Mouse (Mus musculus) kidney, embryonic 15.5 days (tissue): ENCODE results near the gene Scarf2. TPM values are rescaled to one million over a fixed set of nuclear protein-coding genes. Genes with fewer than 3 reads are reported as not detected.

ENCODE experiments used
- ATAC-seq: fragments of 200-750 bp; cut with Nextera tagmentation; replicated peaks from 2 replicates; pipeline ENCODE4 v1.8.0; 2017; ENCODE audit warnings: moderate TSS enrichment; ENCODE audit not compliant: low FRiP score
- H3K27ac ChIP-seq: fragments of 300-500 bp; sonication (generic); 2 replicates; pipeline ENCODE4 v1.5.1; 2015; ENCODE audit warnings: mild to moderate bottlenecking, inconsistent platforms
- H3K27me3 ChIP-seq: fragments of 300-500 bp; sonication (generic); 2 replicates; pipeline ENCODE4 v1.6.1; 2015; ENCODE audit warnings: inconsistent platforms
- H3K36me3 ChIP-seq: fragments of 300-500 bp; sonication (generic); 2 replicates; pipeline ENCODE4 v1.6.1; 2015; ENCODE audit warnings: inconsistent platforms
- H3K4me1 ChIP-seq: fragments of 300-500 bp; sonication (generic); 2 replicates; pipeline ENCODE4 v1.6.1; 2015; ENCODE audit warnings: inconsistent platforms
- H3K4me2 ChIP-seq: fragments of 300-500 bp; sonication (generic); 2 replicates; pipeline ENCODE4 v1.6.1; 2015; ENCODE audit warnings: moderate library complexity, mild to moderate bottlenecking, inconsistent platforms
- H3K4me3 ChIP-seq: fragments of 300-500 bp; sonication (generic); replicated peaks from 2 replicates; pipeline ENCODE4 v1.5.1; 2015; ENCODE audit warnings: mild to moderate bottlenecking, inconsistent platforms
- H3K9ac ChIP-seq: fragments of 300-500 bp; sonication (generic); 2 replicates; pipeline ENCODE4 v1.6.1; 2015; ENCODE audit warnings: mild to moderate bottlenecking, inconsistent platforms
- H3K9me3 ChIP-seq: fragments of 300-500 bp; sonication (generic); replicated peaks from 2 replicates; pipeline ENCODE4 v1.6.1; 2016; ENCODE audit warnings: inconsistent platforms
- WGBS: fragments of 180-500 bp; shearing (Covaris S2); methylation state at CpG from one replicate; pipeline ENCODE4 v1.1.7; 2015; ENCODE audit warnings: mixed read lengths; 5-methylcytosine and 5-hydroxymethylcytosine counted together
- polyA plus RNA-seq: library from polyadenylated mRNA; unstranded; fragments of >200 nt; fragmentation: Nextera tagmentation; extraction: Ambion mirVana; gene quantifications from 2 replicates; pipeline ENCODE4 v1.2.1, GENCODE M21; 2015

Gene Scarf2
- polyA plus RNA-seq, 1 experiment from 2014 or later: 12.3 TPM

DNA sequence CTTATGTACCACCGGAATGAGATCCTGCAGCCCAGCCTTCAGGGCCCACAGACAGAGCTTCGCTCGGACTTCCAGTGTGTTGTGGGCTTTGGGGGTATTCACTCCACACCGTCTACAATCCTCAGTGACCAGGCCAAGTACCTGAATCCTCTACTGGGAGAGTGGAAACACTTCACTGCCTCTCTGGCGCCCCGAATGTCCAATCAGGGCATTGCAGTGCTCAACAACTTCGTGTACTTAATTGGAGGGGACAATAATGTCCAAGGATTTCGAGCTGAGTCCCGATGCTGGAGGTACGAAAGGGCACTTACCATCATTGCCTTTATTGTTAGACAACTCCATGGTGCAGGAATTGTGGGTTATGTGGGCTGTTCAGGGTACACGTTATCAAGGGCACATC, 20.3 kb upstream of the Scarf2 start:
- no peak overlapping the region for H3K9ac ChIP-seq
- H3K4me2 ChIP-seq: no peak overlapping the region
- no peak overlapping the region for H3K4me3 ChIP-seq
- 67% methylated on average over 11 of the region's 11 CpGs for WGBS
- no peaks in the 10 kb centered on the region for H3K4me1 ChIP-seq
- peaks cover 85% of the 10 kb centered on the region for H3K36me3 ChIP-seq
- no peak overlapping the region for H3K27ac ChIP-seq
- no peak for ATAC-seq
- no peaks in the 10 kb centered on the region for H3K9me3 ChIP-seq
- no peaks in the 10 kb centered on the region for H3K27me3 ChIP-seq

- H3K36me3 ChIP-seq: peaks cover 85% of the 10 kb centered on the region
- H3K4me1 ChIP-seq: no peaks in the 10 kb centered on the region
- H3K4me2 ChIP-seq: no peak overlapping the region
- H3K9ac ChIP-seq: no peak overlapping the region
- no peak overlapping the region for H3K27ac ChIP-seq
- no peak for ATAC-seq
- no peak overlapping the region for H3K4me3 ChIP-seq
- no peaks in the 10 kb centered on the region for H3K27me3 ChIP-seq
- WGBS: 74% methylated on average over 4 of the region's 4 CpGs
- H3K9me3 ChIP-seq: no peaks in the 10 kb centered on the region
These were observed 18.9 kb upstream of the Scarf2 start for GRCm38 (mm10) chr16:17778223-17778622.

- Histone ChIP-seq H3K9ac (no peak overlapping the region), H3K4me1 (no peaks in the 10 kb centered on the region), H3K27ac (no peak overlapping the region), H3K4me3 (no peak overlapping the region), H3K4me2 (no peak overlapping the region), H3K36me3 (peaks cover 87% of the 10 kb centered on the region), H3K27me3 (no peaks in the 10 kb centered on the region), H3K9me3 (no peaks in the 10 kb centered on the region)
- ATAC-seq: no peak
- WGBS: 77% methylated on average over 1 of the region's 1 CpGs
These were observed 17.4 kb upstream of the Scarf2 start for GRCm38 (mm10) chr16:17779692-17780091.

DNA sequence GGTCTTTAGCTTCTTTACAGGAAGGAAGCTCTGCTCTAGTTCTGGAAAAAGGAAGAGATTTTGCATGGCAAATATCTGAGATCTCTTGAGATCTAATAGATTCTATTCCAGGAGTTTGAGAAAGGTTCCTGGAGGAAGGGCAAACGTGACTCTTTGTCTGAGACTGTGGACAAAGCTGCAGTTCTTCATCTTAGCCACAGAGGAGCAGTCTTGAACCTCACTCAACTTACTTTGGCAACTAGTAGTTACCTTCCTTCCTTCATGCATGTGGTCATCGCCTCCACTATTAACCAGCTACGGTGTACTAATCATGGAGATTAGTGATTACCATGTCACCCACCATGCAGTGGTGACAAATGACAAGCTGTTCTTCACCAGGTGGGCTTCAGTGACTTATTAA, 11.7 kb upstream of the Scarf2 start:
- ATAC-seq: no peak
- no peak overlapping the region for H3K4me3 ChIP-seq
- no peak overlapping the region for H3K9ac ChIP-seq
- no peak overlapping the region for H3K4me2 ChIP-seq
- H3K4me1 ChIP-seq: no peaks in the 10 kb centered on the region
- H3K27ac ChIP-seq: no peak overlapping the region
- WGBS: 64% methylated on average over 3 of the region's 3 CpGs
- H3K36me3 ChIP-seq: peaks cover 90% of the 10 kb centered on the region
- H3K9me3 ChIP-seq: no peaks in the 10 kb centered on the region
- no peaks in the 10 kb centered on the region for H3K27me3 ChIP-seq

DNA sequence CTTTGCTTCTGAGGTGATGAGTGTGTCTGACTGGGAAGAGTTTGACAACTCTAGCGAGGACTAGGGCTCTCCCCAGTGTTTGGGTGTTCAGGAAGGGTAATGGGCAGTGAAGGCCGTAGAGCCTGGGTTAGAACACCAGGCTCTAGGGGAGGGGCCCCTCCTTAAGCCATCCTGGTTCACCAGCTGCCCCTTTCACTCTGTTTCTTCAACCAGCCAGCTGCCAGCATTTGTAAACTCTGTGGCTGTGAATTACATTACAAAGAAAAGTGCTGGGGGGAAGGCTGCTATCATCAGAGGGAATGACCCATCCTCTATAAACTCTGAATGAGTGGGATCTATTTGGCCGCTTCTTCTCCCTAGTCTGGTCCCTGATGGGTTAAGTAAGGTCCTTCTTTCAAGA, 4.4 kb upstream of the Scarf2 start:
- Histone ChIP-seq H3K27me3 (peaks cover 20% of the 10 kb centered on the region), H3K36me3 (peaks cover 63% of the 10 kb centered on the region), H3K9ac (no peak overlapping the region), H3K4me1 (peaks cover 18% of the 10 kb centered on the region), H3K4me2 (no peak overlapping the region), H3K9me3 (no peaks in the 10 kb centered on the region), H3K4me3 (no peak overlapping the region), H3K27ac (no peak overlapping the region)
- no peak for ATAC-seq
- 61% methylated on average over 3 of the region's 3 CpGs for WGBS

DNA sequence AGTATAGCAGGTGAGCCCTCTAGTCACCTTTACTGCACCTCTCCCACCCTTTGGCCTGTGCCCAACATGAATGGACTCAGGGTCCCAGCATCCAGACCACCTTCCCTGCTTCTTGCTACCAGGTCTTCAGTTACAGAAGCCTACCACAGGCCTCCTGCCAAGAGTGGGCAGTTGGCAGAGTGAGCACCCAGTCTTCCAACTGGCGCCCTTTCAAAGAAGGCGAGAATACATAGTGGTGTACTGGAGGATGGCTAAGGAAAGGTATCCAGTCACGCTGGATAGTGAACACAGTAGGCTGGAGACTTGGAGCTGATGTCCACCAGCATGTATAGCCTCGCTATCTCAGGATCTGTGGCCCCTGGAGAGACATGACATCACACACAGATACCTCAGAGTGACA, 3.0 kb upstream of the Scarf2 start:
- H3K9me3 ChIP-seq: no peaks in the 10 kb centered on the region
- H3K36me3 ChIP-seq: peaks cover 52% of the 10 kb centered on the region
- H3K27ac ChIP-seq: no peak overlapping the region
- no peak overlapping the region for H3K9ac ChIP-seq
- no peak overlapping the region for H3K4me2 ChIP-seq
- peaks cover 32% of the 10 kb centered on the region for H3K27me3 ChIP-seq
- WGBS: 91% methylated on average over 4 of the region's 4 CpGs
- no peak overlapping the region for H3K4me3 ChIP-seq
- no peak for ATAC-seq
- H3K4me1 ChIP-seq: peaks cover 31% of the 10 kb centered on the region

GRCm38 (mm10) chr16:17795643-17796042, 1.4 kb upstream of the Scarf2 start:
- Histone ChIP-seq H3K4me2 (no peak overlapping the region), H3K4me1 (peaks cover 45% of the 10 kb centered on the region), H3K27ac (no peak overlapping the region), H3K9me3 (no peaks in the 10 kb centered on the region), H3K9ac (no peak overlapping the region), H3K36me3 (peaks cover 37% of the 10 kb centered on the region), H3K27me3 (peaks cover 46% of the 10 kb centered on the region), H3K4me3 (no peak overlapping the region)
- ATAC-seq: no peak
- WGBS: 77% methylated on average over 5 of the region's 5 CpGs

DNA sequence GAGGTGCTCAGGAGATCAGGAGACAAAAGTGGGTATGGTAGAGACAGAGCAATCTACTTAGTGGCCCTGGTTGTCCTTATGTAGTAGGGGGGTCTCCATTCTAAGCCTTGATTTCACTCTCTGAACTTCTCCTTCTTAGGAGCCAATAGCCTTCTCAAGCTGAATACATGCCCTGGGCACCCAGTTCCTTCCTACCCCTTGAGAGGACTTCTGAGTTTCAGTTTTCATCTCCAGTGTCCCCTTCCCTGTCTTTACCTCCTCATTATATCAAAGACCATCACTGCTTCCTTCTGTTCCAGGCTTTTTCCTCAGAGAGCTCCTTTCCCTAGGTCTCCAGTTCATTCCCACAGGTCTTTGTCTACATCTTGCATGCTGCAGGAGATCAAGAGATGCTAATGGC, 563 bp upstream of the Scarf2 start:
- H3K27me3 ChIP-seq: peaks cover 55% of the 10 kb centered on the region
- H3K36me3 ChIP-seq: peaks cover 29% of the 10 kb centered on the region
- H3K9ac ChIP-seq: peak overlapping the region; percentile 65; the same call in 1 of the 2 replicates
- no peak for ATAC-seq
- peaks cover 54% of the 10 kb centered on the region for H3K4me1 ChIP-seq
- H3K4me2 ChIP-seq: peak overlapping the region; percentile 87
- H3K27ac ChIP-seq: peak overlapping the region; percentile 90
- peak overlapping the region; percentile 58 for H3K4me3 ChIP-seq
- no peaks in the 10 kb centered on the region for H3K9me3 ChIP-seq

DNA sequence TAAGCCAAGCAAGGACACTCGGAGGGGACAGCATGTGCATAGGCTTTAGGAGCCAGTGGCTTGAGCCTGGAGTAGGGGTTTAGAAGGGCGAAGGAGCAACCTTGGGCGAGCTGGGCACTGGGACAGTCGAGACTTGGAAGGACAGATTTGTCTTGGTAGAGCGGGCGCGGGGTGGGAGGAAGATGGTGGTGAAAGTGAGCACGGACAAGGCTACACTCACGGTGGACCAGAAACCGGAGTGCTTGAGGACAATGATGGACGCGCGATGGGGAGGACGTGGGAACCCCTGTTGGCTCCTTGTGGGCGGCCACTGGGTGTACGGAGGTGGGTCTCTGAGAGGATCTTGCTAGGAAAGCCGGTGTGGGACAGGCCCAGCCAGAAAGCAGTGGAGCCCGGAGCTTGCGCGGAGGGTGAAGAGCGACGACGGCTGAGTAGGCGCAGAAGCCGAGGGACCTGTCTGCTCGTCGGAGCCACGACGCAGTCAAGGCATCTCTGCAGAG, 780 bp downstream of the Scarf2 start:
- Histone ChIP-seq H3K4me3 (peak overlapping the region; percentile 58), H3K36me3 (peaks cover 15% of the 10 kb centered on the region), H3K27me3 (peaks cover 69% of the 10 kb centered on the region), H3K4me2 (peak overlapping the region; percentile 87), H3K9ac (peak overlapping the region; percentile 65), H3K27ac (peak overlapping the region; percentile 90), H3K9me3 (no peaks in the 10 kb centered on the region), H3K4me1 (peaks cover 67% of the 10 kb centered on the region)
- ATAC-seq: peak; percentile 42
- WGBS: 4% methylated on average over 29 of the region's 29 CpGs

DNA sequence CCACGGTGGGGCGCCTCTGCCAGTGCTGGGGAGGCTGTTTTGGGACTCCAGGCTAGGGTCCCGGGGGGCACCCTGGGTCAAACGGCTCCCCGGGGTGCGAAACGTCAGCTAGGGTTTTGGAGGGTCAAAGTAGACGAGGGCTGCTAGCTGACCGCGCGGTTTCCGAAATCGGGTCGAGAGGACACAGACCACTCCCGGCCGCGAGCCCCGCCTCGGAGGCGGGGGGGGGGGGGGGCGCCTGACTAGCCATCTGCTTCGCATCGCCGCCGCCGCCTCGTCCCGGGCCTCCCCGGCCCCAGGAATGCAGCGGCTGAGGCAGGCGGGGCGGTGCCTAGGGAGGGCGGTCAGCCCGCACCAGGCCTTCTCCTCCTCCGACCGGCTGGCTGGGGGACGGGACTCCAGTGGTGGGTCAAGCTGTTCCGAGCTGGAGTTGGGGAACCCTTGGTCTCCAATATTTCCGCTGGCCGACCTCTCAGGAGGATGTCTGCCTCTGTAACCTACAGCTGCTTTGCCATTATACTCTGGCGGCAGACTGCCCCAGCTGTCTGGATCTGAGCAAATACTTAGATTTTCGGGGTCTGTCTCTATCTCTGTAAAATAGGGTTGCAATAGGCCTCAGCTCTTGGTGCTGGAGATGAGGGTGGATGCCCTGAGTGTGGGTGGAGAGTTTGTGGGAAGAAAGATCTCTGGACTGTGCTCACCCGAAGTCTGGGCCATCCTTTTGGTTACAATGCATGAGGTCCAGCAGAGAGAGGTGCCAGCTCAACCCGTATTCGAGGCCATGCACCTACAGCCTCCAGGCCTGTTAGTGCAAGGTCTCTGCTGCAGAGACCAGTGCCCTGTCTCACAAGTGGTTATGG, 1.5 kb downstream of the Scarf2 start:
- H3K27me3 ChIP-seq: peaks cover 75% of the 10 kb centered on the region
- H3K9ac ChIP-seq: peak overlapping the region; percentile 65
- ATAC-seq: peak; percentile 61
- peak overlapping the region; percentile 90 for H3K27ac ChIP-seq
- WGBS: 3% methylated on average over 35 of the region's 45 CpGs
- H3K36me3 ChIP-seq: peaks cover 11% of the 10 kb centered on the region
- H3K4me2 ChIP-seq: peak overlapping the region; percentile 87
- H3K4me1 ChIP-seq: peaks cover 74% of the 10 kb centered on the region
- H3K4me3 ChIP-seq: peak overlapping the region; percentile 58
- H3K9me3 ChIP-seq: no peaks in the 10 kb centered on the region

DNA sequence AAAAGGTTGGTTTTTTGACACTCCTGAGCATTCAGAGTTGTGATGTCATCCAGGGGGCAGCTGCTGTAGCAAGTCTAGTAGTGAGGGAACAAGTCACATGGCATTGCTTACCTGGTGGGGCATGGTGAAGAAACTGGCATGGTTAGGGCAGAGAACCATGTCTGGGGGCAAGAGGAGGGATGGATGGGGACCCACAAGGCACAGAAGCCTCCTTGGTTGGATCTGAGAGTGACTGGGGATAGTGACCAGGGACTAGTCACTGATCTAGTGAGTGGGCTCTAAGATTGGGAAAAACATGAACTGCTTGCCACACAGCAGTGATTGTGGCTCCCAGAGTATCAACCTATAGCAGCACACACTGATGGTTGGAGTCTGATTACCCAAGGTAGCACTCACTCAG, 2.5 kb downstream of the Scarf2 start:
- Histone ChIP-seq H3K36me3 (peaks cover 5% of the 10 kb centered on the region; the same call in 1 of the 2 replicates), H3K9me3 (no peaks in the 10 kb centered on the region), H3K27ac (no peak overlapping the region), H3K4me2 (peak overlapping the region; percentile 87), H3K9ac (0 out of 2 replicates have a peak overlapping the region, but pooled peaks have one; percentile 65), H3K4me1 (peaks cover 85% of the 10 kb centered on the region), H3K27me3 (peaks cover 86% of the 10 kb centered on the region), H3K4me3 (peak overlapping the region; percentile 58)
- no peak for ATAC-seq

DNA sequence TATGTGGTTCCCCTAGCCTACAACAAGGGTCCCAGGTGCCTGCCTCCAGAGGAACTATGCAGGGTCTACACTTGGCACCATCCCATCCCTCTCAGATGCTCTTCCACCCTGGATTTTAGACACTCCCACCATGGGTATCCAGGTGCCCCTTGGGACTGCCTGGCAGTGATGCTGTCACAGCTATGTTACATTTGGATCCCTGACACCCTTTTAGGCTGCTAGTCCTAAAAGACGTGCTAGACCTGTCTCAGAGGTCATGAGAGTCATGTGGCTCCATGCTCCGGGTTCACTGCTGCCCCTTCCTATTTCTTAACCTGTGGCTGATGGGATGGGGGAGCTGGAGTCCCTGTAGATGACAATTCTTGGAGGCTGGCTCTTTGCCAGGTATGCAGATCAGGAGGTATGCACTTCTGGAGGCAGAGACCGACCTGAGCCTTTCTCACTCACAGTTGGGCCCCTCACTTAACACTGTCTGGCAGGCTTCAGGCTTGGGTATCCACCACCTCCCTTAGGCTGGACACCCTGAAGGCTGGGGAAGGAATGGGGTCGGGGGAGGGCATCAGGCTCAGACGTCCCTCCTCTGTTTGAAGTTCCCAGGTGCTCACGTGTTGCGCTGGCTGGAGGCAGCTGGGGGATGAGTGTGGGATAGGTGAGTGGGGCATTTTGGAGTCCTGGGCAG, 4.8 kb downstream of the Scarf2 start:
- peak overlapping the region; percentile 36 for H3K4me3 ChIP-seq
- peaks cover 95% of the 10 kb centered on the region for H3K27me3 ChIP-seq

More for the DNA sequence above, 4.8 kb downstream of the Scarf2 start:
- no peak for ATAC-seq
- Histone ChIP-seq H3K27ac (no peak overlapping the region), H3K4me2 (peak overlapping the region; percentile 64; the same call in 1 of the 2 replicates), H3K9me3 (no peaks in the 10 kb centered on the region), H3K9ac (no peak overlapping the region), H3K4me1 (peaks cover 94% of the 10 kb centered on the region), H3K36me3 (peaks cover 5% of the 10 kb centered on the region; the same call in 1 of the 2 replicates)
- 23% methylated on average over 7 of the region's 7 CpGs for WGBS
